Mouse (Mus musculus) liver, embryonic 14.5 days (tissue): ENCODE measurements around the gene Vmn2r86.

ENCODE experiments used
- CTCF ChIP-seq: IDR thresholded peaks from 2 replicates; pipeline ENCODE4 v1.5.1; 2016; ENCODE audit warnings: antibody characterized with exemption, low read depth, control low read depth
- EP300 ChIP-seq: IDR thresholded peaks from 2 replicates; pipeline ENCODE4 v1.6.1; 2016; ENCODE audit warnings: antibody characterized with exemption, low read depth

DNA sequence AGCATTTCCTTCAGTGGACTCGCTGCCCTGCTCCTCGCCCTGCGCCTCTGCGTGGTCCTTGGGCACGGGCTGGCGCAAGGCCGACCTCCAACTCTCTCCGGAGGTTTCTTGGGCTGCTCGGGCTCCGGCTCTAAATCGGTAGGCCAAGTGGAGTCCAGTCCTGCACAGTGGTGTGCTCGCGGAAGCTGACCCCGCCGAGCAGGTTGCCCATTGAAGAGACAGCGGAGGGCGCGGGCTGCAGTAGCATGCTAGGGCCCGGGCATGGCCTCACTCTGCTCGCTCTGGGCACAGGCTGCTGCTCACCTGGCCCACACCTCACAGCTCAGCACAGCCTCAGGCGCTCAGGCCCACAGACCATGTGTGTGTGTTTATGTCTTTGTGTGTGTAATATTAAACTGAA is 11.1 kb downstream of the Vmn2r86 start:
- TF ChIP-seq CTCF (no peak), EP300 (no peak)
